Mouse (Mus musculus) retina, adult 2 months (tissue): Measurements from ENCODE around the gene Hist3h2ba.

Experiments used
- DNase-seq: peaks from one replicate; pipeline ENCODE4 v3.0.0-alpha.2; 2012; ENCODE audit warnings: low read depth, low spot score

Gene Hist3h2ba

GRCm38 (mm10) chr11:58985299-58985917 lies 36.7 kb downstream of the Hist3h2ba start:
- DNase-seq: no peak

DNA sequence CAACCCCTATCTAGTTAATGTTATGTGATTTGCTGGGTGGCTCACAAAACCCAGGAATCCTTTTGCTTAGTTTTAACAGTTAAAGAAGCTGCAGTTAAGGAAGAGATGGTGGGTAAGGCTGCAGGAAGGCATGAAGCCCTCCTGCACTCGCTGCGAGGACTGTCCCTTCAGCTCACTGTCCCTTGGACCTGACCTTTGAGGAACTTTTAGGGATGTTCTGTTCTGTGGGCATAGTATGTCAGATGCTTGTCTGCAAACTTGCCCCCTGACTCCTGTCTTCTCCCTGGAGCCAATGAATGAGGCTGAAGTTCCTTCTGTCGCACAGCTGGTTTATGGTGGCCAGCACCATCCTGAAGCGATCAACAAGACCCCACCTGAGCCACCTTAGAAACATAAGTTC lies 40.4 kb downstream of the Hist3h2ba start:
- no peak for DNase-seq

DNA sequence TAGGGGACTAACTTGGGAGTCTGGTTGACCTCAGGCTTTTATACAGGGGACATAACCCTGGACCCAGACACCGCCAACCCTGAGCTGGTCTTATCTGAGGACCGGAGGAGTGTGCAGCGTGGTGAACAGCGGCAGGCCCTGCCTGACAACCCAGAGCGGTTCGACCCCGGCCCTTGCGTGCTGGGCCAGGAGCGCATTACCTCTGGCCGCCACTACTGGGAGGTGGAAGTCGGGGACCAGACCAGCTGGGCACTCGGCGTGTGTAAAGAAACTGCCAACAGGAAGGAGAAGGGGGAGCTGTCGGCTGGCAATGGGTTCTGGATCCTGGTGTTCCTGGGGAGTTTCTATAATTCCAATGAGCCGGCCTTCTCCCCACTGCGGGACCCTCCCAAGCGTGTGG lies 41.4 kb downstream of the Hist3h2ba start:
- DNase-seq: no peak

- no peak for DNase-seq
Observed at GRCm38 (mm10) chr11:58990794-58991193, 42.1 kb downstream of the Hist3h2ba start.

DNA sequence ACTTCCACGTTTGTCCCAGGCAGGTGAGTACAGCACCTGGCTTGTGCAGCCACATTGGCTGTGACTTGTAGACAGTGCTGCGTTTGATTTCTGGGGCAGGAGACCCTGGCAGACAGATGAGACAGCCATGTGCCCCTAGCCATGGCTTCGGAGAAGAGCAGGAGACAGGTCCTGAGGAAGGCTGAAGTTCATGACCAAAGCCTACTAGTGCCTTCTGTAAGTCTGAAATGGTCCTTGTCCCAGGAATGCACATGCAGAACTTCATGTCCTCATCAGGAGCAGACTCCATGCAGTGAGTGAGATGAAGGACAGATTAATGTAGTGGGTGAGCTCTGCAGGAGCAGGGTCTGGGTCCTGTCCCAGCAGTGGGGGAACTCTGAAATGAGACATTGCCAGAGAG lies 43.2 kb downstream of the Hist3h2ba start:
- no peak for DNase-seq

- no peak for DNase-seq
Observed at GRCm38 (mm10) chr11:58993091-58993670, 44.5 kb downstream of the Hist3h2ba start.

DNA sequence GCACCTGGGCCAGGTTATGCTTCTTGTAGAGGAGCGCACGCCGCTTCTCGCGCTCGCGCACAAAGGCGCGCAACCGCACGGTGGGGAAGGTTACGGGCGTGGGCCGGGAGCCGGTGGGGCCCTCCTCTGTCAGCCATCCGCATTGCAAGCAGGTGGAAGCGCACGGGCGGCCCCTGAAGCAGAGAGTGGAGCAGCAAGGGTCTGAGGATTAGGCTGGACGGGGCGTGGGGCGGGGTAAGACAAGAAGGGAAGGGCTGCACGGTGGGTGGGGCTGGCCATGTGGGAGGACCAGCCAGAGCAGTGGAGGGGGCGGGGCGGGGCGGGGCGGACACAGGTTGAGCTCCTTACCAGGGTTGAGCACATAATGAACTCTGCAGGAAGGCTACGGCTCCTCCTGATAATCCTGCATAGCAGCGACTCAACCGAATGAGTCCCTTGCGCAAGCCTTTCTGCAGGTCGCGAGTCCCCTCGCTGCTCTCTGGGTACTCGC lies 45.7 kb downstream of the Hist3h2ba start:
- DNase-seq: no peak

DNA sequence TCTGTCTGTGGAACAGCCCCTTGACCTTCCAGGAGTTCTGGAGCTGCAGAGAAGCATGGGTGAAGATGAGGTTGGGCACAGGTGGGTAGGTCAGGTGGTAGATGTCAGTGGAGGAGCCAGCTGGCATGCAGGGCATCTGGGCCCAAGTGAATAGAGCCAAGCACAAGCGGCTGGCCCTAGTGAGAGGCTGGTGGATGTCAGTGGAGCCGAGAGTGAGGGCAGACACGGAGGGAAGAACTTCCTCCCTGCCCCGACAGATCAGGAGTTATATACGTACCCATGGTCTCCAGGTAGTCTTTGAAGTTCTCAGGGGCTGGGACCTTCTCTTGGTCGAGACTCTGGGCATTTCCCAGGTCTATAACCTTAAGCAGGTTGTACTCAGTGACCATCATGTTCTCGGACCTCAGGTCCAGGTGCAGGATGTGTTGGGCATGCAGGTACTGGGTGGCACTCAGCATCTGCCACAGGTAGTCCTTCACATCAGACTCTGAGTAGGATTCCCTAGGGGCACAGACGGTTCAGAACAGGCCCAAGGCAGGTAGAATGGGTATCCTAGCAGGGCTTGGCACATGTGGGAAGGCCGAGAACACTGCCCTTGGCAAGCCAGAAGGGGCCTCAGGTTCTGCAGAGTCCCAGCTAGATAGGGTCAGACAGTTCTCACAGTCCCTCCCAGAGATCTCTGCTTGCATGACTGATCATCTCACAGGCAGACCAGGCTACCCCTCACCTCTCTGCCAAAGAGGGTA lies 46.5 kb downstream of the Hist3h2ba start:
- DNase-seq: no peak

- DNase-seq: no peak
Observed at GRCm38 (mm10) chr11:58995807-58996370, 47.2 kb downstream of the Hist3h2ba start.

GRCm38 (mm10) chr11:58997541-58997940 lies 48.8 kb downstream of the Hist3h2ba start:
- no peak for DNase-seq
